Mouse (Mus musculus) liver, postnatal 0 days (tissue): Measurements from ENCODE around the gene Tomm20l.

Experiments used
- CTCF ChIP-seq: sonication (generic); IDR thresholded peaks from 2 replicates; pipeline ENCODE4 v1.5.1; 2016; ENCODE audit warnings: antibody characterized with exemption, low read depth
- EP300 ChIP-seq: IDR thresholded peaks from 2 replicates; pipeline ENCODE4 v1.6.1; 2016; ENCODE audit warnings: antibody characterized with exemption, low read depth, mild to moderate bottlenecking

DNA sequence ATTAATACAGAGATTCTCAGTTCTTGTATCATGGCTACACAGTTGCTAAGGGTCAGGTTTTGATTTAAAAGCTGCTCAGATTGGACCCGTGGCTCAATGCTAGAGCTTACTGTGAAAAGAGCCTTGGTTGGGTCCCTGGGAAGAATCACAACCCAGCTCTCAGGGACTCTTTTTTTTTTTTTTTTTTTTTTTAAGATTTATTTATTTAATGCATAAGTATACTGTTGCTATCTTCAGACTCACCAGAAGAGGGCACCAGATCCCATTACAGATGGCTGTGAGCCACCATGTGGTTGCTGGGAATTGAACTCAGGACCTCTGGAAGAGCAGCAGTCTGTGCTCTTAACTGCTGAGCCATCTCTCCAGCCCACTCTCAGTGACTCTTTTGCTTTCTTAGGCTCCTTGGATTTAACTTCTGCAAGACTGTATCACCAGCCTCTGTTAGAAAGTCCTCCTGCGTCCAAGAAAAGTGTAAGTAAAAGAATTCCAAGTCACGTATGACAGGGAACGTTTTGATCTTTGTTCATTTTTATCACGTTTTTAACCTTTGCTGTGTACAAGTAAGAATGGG lies 28.1 kb downstream of the Tomm20l start:
- TF ChIP-seq CTCF (peak; percentile 54), EP300 (no peak)
